Mouse (Mus musculus) liver, embryonic 15.5 days (tissue): ENCODE measurements around the gene Gm13287. TPM values are rescaled to one million over a fixed set of nuclear protein-coding genes. Genes with fewer than 3 reads are reported as not detected.

Experiments
- ATAC-seq: fragments of 200-750 bp; cut with Nextera tagmentation; 2 replicates; pipeline ENCODE4 v1.8.0; 2017; ENCODE audit warnings: moderate number of reproducible peaks, mild to moderate bottlenecking, moderate library complexity; ENCODE audit not compliant: insufficient read depth
- H3K27ac ChIP-seq: fragments of 300-500 bp; sonication (generic); replicated peaks from 2 replicates; pipeline ENCODE4 v1.5.1; 2015; ENCODE audit warnings: mild to moderate bottlenecking, inconsistent platforms
- H3K27me3 ChIP-seq: fragments of 300-500 bp; sonication (generic); 2 replicates; pipeline ENCODE4 v1.6.1; 2015; ENCODE audit warnings: mild to moderate bottlenecking, inconsistent platforms
- H3K36me3 ChIP-seq: fragments of 300-500 bp; sonication (generic); replicated peaks from 2 replicates; pipeline ENCODE4 v1.6.1; 2015; ENCODE audit warnings: moderate library complexity, mild to moderate bottlenecking, inconsistent platforms
- H3K4me1 ChIP-seq: fragments of 300-500 bp; sonication (generic); replicated peaks from 2 replicates; pipeline ENCODE4 v1.6.1; 2015; ENCODE audit warnings: inconsistent platforms
- H3K4me2 ChIP-seq: fragments of 300-500 bp; sonication (generic); 2 replicates; pipeline ENCODE4 v1.6.1; 2015; ENCODE audit warnings: moderate library complexity, mild to moderate bottlenecking, inconsistent platforms
- H3K4me3 ChIP-seq: fragments of 300-500 bp; sonication (generic); replicated peaks from 2 replicates; pipeline ENCODE4 v1.5.1; 2015; ENCODE audit warnings: mild to moderate bottlenecking, inconsistent platforms
- H3K9ac ChIP-seq: fragments of 300-500 bp; sonication (generic); 2 replicates; pipeline ENCODE4 v1.6.1; 2015; ENCODE audit warnings: moderate library complexity, mild to moderate bottlenecking, inconsistent platforms
- H3K9me3 ChIP-seq: fragments of 300-500 bp; sonication (generic); replicated peaks from 2 replicates; pipeline ENCODE4 v1.6.1; 2016; ENCODE audit warnings: inconsistent platforms
- WGBS: fragments of 180-500 bp; shearing (Covaris S2); methylation state at CpG from one replicate; pipeline ENCODE4 v1.1.7; 2015; ENCODE audit warnings: mixed read lengths; ENCODE audit not compliant: insufficient replicate concordance; 5-methylcytosine and 5-hydroxymethylcytosine counted together
- polyA plus RNA-seq: library from polyadenylated mRNA; unstranded; fragments of >200 nt; fragmentation: Nextera tagmentation; extraction: Ambion mirVana; gene quantifications from 2 replicates; pipeline ENCODE4 v1.2.1, GENCODE M21; 2015

The Gm13287 gene
- polyA plus RNA-seq, 1 experiment from 2014 or later: not detected

- H3K4me3 ChIP-seq: no peak within 1 kb of the TSS
- ATAC-seq: no peak
- no peaks in the 10 kb centered on the region for H3K36me3 ChIP-seq
These were observed 46.6 kb downstream of the Gm13287 start, which contains the start of gene Ifna1 for GRCm38 (mm10) chr4:88849698-88850097. Ifna1 (plus strand) TSS chr4:88850087.

DNA sequence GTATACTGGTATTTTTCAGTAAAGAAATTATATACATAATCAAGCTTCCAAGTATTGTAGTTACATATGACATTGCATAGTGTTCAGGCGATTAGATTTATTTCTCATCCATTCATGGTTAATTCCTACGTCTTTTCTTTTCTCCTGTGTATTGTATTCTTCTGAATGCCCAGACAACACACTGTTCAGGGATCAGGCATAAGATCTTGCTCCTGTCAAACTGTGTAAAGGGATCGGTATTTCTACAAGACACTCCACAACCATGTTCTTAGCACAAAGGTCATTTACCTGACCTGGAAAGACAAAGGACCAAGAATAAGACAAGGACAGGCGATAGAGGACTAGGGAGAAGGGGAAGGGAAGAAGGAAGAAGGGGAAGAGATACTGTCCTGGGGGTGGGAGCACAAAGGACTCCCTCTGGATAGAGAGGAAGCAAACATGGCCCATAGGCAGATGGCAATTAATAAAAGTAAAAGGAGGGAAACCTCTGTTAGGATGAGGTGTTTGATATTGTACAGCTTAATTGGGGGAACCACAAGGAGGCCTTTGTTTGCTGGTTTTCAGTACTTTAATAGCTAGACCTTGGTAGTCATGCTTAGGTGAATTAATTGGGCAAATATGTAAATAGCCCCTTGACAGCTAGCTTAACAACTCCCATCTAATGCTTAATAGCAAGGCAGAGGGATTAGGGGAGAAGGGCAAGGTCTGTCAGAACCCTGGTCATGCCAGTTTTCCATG lies 48.1 kb downstream of the Gm13287 start:
- H3K9ac ChIP-seq: no peak overlapping the region
- ATAC-seq: no peak
- H3K27me3 ChIP-seq: no peaks in the 10 kb centered on the region
- no peak overlapping the region for H3K4me3 ChIP-seq
- no peak overlapping the region for H3K4me2 ChIP-seq
- H3K9me3 ChIP-seq: no peaks in the 10 kb centered on the region
- WGBS: 59% methylated on average over 4 of the region's 4 CpGs
- H3K36me3 ChIP-seq: no peaks in the 10 kb centered on the region
- H3K4me1 ChIP-seq: no peaks in the 10 kb centered on the region
- no peak overlapping the region for H3K27ac ChIP-seq

More at GRCm38 (mm10) chr4:88849698-88850097, 46.6 kb downstream of the Gm13287 start, which contains the start of gene Ifna1:
- Histone ChIP-seq H3K9me3 (no peaks in the 10 kb centered on the region), H3K9ac (no peak within 1 kb of the TSS), H3K4me2 (no peak within 1 kb of the TSS), H3K4me1 (no peaks in the 10 kb centered on the region), H3K27me3 (no peaks in the 10 kb centered on the region), H3K27ac (no peak within 1 kb of the TSS)
- 23% methylated on average over 1 of the region's 1 CpGs for WGBS

Other genes starting within 250 kb of the Gm13287 start
- not detected in 2 replicates for gene Ifna15, start 245.0 kb upstream of the Gm13287 start, polyA plus RNA-seq
- not detected in 2 replicates for gene Ifna14, start 231.5 kb upstream of the Gm13287 start, polyA plus RNA-seq
- gene Ifna9, start 210.9 kb upstream of the Gm13287 start, polyA plus RNA-seq: not detected in 2 replicates
- not detected in 2 replicates for gene Ifna12, start 199.9 kb upstream of the Gm13287 start, polyA plus RNA-seq
- not detected in 2 replicates for gene C87499, start 168.8 kb upstream of the Gm13287 start, polyA plus RNA-seq
- gene Ifna13, start 158.8 kb upstream of the Gm13287 start, polyA plus RNA-seq: not detected in 2 replicates
- not detected in 2 replicates for gene Ifna16, start 126.3 kb upstream of the Gm13287 start, polyA plus RNA-seq
- not detected in 2 replicates for gene Ifna2, start 119.3 kb upstream of the Gm13287 start, polyA plus RNA-seq
- gene Ifnab, start 111.9 kb upstream of the Gm13287 start, polyA plus RNA-seq: not detected in 2 replicates
- 0.20 and 0.51 TPM in 2 replicates for gene Gm26566, start 81.4 kb upstream of the Gm13287 start, polyA plus RNA-seq
- 22.3 and 22.6 TPM in 2 replicates for gene Klhl9, start 80.8 kb upstream of the Gm13287 start, polyA plus RNA-seq
- gene Gm13271, start 48.4 kb upstream of the Gm13287 start, polyA plus RNA-seq: not detected in 2 replicates
- not detected in 2 replicates for gene Gm13283, start 43.1 kb upstream of the Gm13287 start, polyA plus RNA-seq
- not detected in 2 replicates for gene Gm13290, start 29.4 kb upstream of the Gm13287 start, polyA plus RNA-seq
- gene Gm13289, start 26.3 kb upstream of the Gm13287 start, polyA plus RNA-seq: not detected in 2 replicates
- gene Gm13272, start 23.4 kb upstream of the Gm13287 start, polyA plus RNA-seq: not detected in 2 replicates
- gene Ifnz, start 21.1 kb upstream of the Gm13287 start, polyA plus RNA-seq: not detected in 2 replicates
- gene Gm13276, start 17.5 kb upstream of the Gm13287 start, polyA plus RNA-seq: not detected in 2 replicates
- gene Gm13277, start 14.6 kb upstream of the Gm13287 start, polyA plus RNA-seq: not detected in 2 replicates
- not detected in 2 replicates for gene Gm13278, start 11.7 kb upstream of the Gm13287 start, polyA plus RNA-seq
- not detected in 2 replicates for gene Gm13275, start 8.8 kb upstream of the Gm13287 start, polyA plus RNA-seq
- gene Gm13279, start 5.9 kb upstream of the Gm13287 start, polyA plus RNA-seq: not detected in 2 replicates
- 0.20 TPM in 1 of 2 replicates, not detected in the other for gene Gm13285, start 3.6 kb upstream of the Gm13287 start, polyA plus RNA-seq
- gene Gm13288, start 2.3 kb downstream of the Gm13287 start, polyA plus RNA-seq: not detected in 2 replicates
- gene Ifna7, start 13.0 kb downstream of the Gm13287 start, polyA plus RNA-seq: not detected in 2 replicates
- gene Ifna11, start 16.7 kb downstream of the Gm13287 start, polyA plus RNA-seq: not detected in 2 replicates
- gene Ifna6, start 24.2 kb downstream of the Gm13287 start, polyA plus RNA-seq: not detected in 2 replicates
- gene Ifna5, start 32.3 kb downstream of the Gm13287 start, polyA plus RNA-seq: not detected in 2 replicates
- not detected in 2 replicates for gene Ifna4, start 38.6 kb downstream of the Gm13287 start, polyA plus RNA-seq
- gene Ifna1, start 46.8 kb downstream of the Gm13287 start, polyA plus RNA-seq: not detected in 2 replicates
- not detected in 2 replicates for gene Ifne, start 76.9 kb downstream of the Gm13287 start, polyA plus RNA-seq